Mouse (Mus musculus): ENCODE measurements around the gene Nexmif. TPM values are rescaled to one million over a fixed set of nuclear protein-coding genes. Genes with fewer than 3 reads are reported as not detected.
"Not testable (repeated sequence)": the region's sequence is repeated elsewhere in the genome, so short reads cannot be mapped to it uniquely, and the experiment has no call there.

Gene Nexmif
- 2.1 and 2.4 TPM in 2 replicates for polyA plus RNA-seq (2011; ENCODE audit: insufficient read length, low read depth, missing spikeins)

GRCm38 (mm10) chrX:104200736-104201591 lies at the start of gene Nexmif:
Gene Nexmif, minus strand, starts transcription at chrX:104201185.
- H3K27ac ChIP-seq (ENCODE audit: insufficient read depth, low read length) = peak within 1 kb of the TSS; percentile 17; the same call in 1 of the 2 replicates
- H3K4me3 ChIP-seq (ENCODE audit: insufficient read depth, low read length) = peak within 1 kb of the TSS; percentile 53
- no peak for TF ChIP-seq CTCF (IDR thresholded peaks at IDR 0.05; ENCODE audit: borderline replicate concordance, insufficient read depth, low read length)
- TF ChIP-seq POLR2A (IDR thresholded peaks at IDR 0.05; ENCODE audit: low read depth, low read length) = no peak
- H3K4me1 ChIP-seq (ENCODE audit: control insufficient read depth, insufficient read depth, low read length) = no peaks in the 10 kb centered on the region

DNA sequence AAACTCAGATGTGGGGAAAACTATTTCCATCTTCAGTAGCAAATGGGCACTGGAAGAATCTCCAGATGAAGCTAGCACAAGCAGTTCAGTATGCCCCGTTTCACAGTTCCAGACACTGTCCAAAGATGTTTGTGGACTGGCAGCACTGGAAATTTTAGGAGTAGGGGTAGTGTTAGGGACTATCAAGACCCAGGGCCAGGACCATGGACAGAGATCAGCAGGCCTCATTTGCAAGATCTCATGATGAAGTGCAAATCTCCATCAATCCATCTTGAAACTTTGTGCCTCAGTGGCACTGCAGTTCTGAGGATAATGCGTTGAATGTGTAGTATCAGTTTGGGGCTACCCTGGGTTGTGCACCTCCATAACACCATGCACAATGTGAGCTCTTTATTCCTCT lies 7.7 kb upstream of the Nexmif start:
- TF ChIP-seq CTCF (IDR thresholded peaks at IDR 0.05; ENCODE audit: borderline replicate concordance, insufficient read depth, low read length) = no peak
- no peak for TF ChIP-seq POLR2A (IDR thresholded peaks at IDR 0.05; ENCODE audit: low read depth, low read length)
- Histone ChIP-seq H3K4me1 (ENCODE audit: control insufficient read depth, insufficient read depth, low read length) (no peaks in the 10 kb centered on the region), H3K4me3 (ENCODE audit: insufficient read depth, low read length) (no peak overlapping the region), H3K27ac (ENCODE audit: insufficient read depth, low read length) (no peak overlapping the region)

GRCm38 (mm10) chrX:104201592-104202139 lies 681 bp upstream of the Nexmif start:
- Histone ChIP-seq H3K4me3 (ENCODE audit: insufficient read depth, low read length) (peak overlapping the region; percentile 53), H3K27ac (ENCODE audit: insufficient read depth, low read length) (no peak overlapping the region), H3K4me1 (ENCODE audit: control insufficient read depth, insufficient read depth, low read length) (no peaks in the 10 kb centered on the region)
- TF ChIP-seq CTCF (IDR thresholded peaks at IDR 0.05; ENCODE audit: borderline replicate concordance, insufficient read depth, low read length) (no peak), POLR2A (IDR thresholded peaks at IDR 0.05; ENCODE audit: low read depth, low read length) (no peak)

- Histone ChIP-seq H3K4me1 (ENCODE audit: control insufficient read depth, insufficient read depth, low read length) (no peaks in the 10 kb centered on the region), H3K27ac (ENCODE audit: insufficient read depth, low read length) (peak overlapping the region; percentile 17; the same call in 1 of the 2 replicates), H3K4me3 (ENCODE audit: insufficient read depth, low read length) (peak overlapping the region; percentile 53)
- TF ChIP-seq CTCF (IDR thresholded peaks at IDR 0.05; ENCODE audit: borderline replicate concordance, insufficient read depth, low read length) (no peak), POLR2A (IDR thresholded peaks at IDR 0.05; ENCODE audit: low read depth, low read length) (no peak)
Measured at GRCm38 (mm10) chrX:104200388-104200735, 623 bp downstream of the Nexmif start.

DNA sequence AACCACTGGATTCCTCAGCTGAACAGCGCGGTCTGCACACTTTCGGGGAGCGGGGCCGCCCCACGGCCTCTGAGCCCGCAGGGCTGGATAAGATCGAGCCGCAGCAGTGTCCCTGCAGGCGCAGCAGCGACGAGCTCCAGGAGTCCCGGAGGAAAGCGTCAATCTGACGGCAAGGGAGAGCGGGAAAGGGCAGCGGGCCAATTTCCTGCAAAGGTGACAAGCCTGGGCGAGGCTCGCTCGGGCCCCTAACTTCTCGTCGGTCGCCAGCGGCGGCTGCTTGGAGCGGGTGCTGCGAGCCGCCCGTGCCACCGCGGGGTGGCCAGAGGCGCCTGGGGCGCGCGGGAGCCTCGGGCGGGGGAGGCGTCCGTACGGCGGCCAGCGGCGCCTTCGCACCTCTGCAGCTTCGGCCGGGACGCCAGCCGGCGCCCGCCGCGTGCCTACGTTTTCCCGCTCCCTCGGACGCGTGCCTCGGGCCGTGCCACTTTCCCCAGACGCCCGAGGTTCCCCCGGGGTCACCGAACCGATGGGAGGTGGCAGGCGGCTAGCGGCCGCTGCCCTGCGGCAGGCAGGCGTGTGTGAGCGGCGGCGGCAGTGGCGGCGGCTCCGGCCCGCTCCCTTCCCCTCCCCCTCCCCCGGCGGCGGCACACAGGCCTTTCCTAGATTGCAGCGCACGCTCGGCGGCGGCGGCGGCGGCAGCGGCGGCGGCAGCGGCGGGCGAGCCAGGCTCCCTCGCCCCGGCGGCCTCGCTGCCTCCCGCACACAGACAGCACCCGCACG lies 1.2 kb downstream of the Nexmif start:
- H3K4me1 ChIP-seq (ENCODE audit: control insufficient read depth, insufficient read depth, low read length) = no peaks in the 10 kb centered on the region
- H3K27ac ChIP-seq (ENCODE audit: insufficient read depth, low read length) = no peak overlapping the region
- TF ChIP-seq POLR2A (IDR thresholded peaks at IDR 0.05; ENCODE audit: low read depth, low read length) (no peak), CTCF (IDR thresholded peaks at IDR 0.05; ENCODE audit: borderline replicate concordance, insufficient read depth, low read length) (no peak)
- peak overlapping the region; percentile 53 for H3K4me3 ChIP-seq (ENCODE audit: insufficient read depth, low read length)

- TF ChIP-seq CTCF (IDR thresholded peaks at IDR 0.05; ENCODE audit: borderline replicate concordance, insufficient read depth, low read length) = no peak
- TF ChIP-seq POLR2A (IDR thresholded peaks at IDR 0.05; ENCODE audit: low read depth, low read length) = no peak
- H3K4me1 ChIP-seq (ENCODE audit: control insufficient read depth, insufficient read depth, low read length) = no peaks in the 10 kb centered on the region
- H3K4me3 ChIP-seq (ENCODE audit: insufficient read depth, low read length) = no peak overlapping the region
Measured at GRCm38 (mm10) chrX:104199070-104199469, 1.9 kb downstream of the Nexmif start.

GRCm38 (mm10) chrX:104196561-104196960 lies 4.4 kb downstream of the Nexmif start:
- TF ChIP-seq CTCF (IDR thresholded peaks at IDR 0.05; ENCODE audit: borderline replicate concordance, insufficient read depth, low read length) (no peak), POLR2A (IDR thresholded peaks at IDR 0.05; ENCODE audit: low read depth, low read length) (no peak)
- no peak overlapping the region for H3K27ac ChIP-seq (ENCODE audit: insufficient read depth, low read length)
- no peak overlapping the region for H3K4me3 ChIP-seq (ENCODE audit: insufficient read depth, low read length)
- no peaks in the 10 kb centered on the region for H3K4me1 ChIP-seq (ENCODE audit: control insufficient read depth, insufficient read depth, low read length)

More at GRCm38 (mm10) chrX:104199070-104199469, 1.9 kb downstream of the Nexmif start:
- no peak overlapping the region for H3K27ac ChIP-seq (ENCODE audit: insufficient read depth, low read length)

DNA sequence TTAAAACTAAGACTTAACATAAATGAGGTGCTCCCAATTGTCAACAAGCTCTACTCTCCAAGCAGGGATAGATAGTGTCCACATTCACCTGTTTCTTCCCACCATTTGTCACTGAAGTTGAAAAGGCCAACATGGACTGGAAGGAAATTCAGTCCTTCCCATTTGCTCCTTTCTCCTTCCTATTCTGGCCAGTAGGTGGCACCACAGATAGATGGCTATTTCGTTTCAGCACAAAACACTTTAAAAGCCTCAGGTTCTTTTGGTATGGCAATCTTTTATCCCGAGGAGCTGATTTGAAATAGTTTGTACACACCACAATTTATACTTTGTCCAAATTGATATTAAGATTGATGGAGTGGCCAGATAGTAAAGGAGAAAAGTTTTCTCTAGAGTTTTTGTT lies 21.7 kb downstream of the Nexmif start:
- no peak overlapping the region for H3K4me3 ChIP-seq (ENCODE audit: insufficient read depth, low read length)
- no peak for TF ChIP-seq POLR2A (IDR thresholded peaks at IDR 0.05; ENCODE audit: low read depth, low read length)
- no peak for TF ChIP-seq CTCF (IDR thresholded peaks at IDR 0.05; ENCODE audit: borderline replicate concordance, insufficient read depth, low read length)
- H3K27ac ChIP-seq (ENCODE audit: insufficient read depth, low read length) = no peak overlapping the region
- no peaks in the 10 kb centered on the region for H3K4me1 ChIP-seq (ENCODE audit: control insufficient read depth, insufficient read depth, low read length)

GRCm38 (mm10) chrX:104150072-104150471 lies 50.9 kb downstream of the Nexmif start:
- Histone ChIP-seq H3K4me1 (ENCODE audit: control insufficient read depth, insufficient read depth, low read length) (no peaks in the 10 kb centered on the region), H3K27ac (ENCODE audit: insufficient read depth, low read length) (no peak overlapping the region), H3K4me3 (ENCODE audit: insufficient read depth, low read length) (no peak overlapping the region)
- TF ChIP-seq POLR2A (IDR thresholded peaks at IDR 0.05; ENCODE audit: low read depth, low read length) = no peak
- no peak for TF ChIP-seq CTCF (IDR thresholded peaks at IDR 0.05; ENCODE audit: borderline replicate concordance, insufficient read depth, low read length)

- H3K4me1 ChIP-seq (ENCODE audit: control insufficient read depth, insufficient read depth, low read length); H3K27ac ChIP-seq (ENCODE audit: insufficient read depth, low read length); H3K4me3 ChIP-seq (ENCODE audit: insufficient read depth, low read length): not testable (repeated sequence)
Measured at GRCm38 (mm10) chrX:104115266-104115665, 85.7 kb downstream of the Nexmif start.
